Mouse (Mus musculus) lung, embryonic 16.5 days (tissue): ENCODE measurements at regions not wholly inside any gene's neighbourhood (a gene's known extent, or its start where the extent isn't known, plus 50 kb on each side); places are given as distances from the start of the nearest gene placed in this dataset.

ENCODE experiments used
- ATAC-seq: fragments of 200-750 bp; cut with Nextera tagmentation; 2 replicates; pipeline ENCODE4 v1.8.0; 2017; ENCODE audit warnings: low read depth, mild to moderate bottlenecking, moderate library complexity
- H3K27ac ChIP-seq: fragments of 300-500 bp; sonication (generic); 2 replicates; pipeline ENCODE4 v1.5.1; 2014; ENCODE audit warnings: mild to moderate bottlenecking, control low read depth, low read length
- H3K27me3 ChIP-seq: fragments of 300-500 bp; sonication (generic); 2 replicates; pipeline ENCODE4 v1.6.1; 2014; ENCODE audit warnings: low read depth, low read length, mixed read lengths; ENCODE audit not compliant: control insufficient read depth, insufficient read depth
- H3K36me3 ChIP-seq: fragments of 300-500 bp; sonication (generic); 2 replicates; pipeline ENCODE4 v1.6.1; 2014; ENCODE audit warnings: low read length; ENCODE audit not compliant: control insufficient read depth, insufficient read depth
- H3K4me1 ChIP-seq: fragments of 300-500 bp; sonication (generic); replicated peaks from 2 replicates; pipeline ENCODE4 v1.6.1; 2014; ENCODE audit warnings: low read length, mixed read lengths; ENCODE audit not compliant: control insufficient read depth, insufficient read depth
- H3K4me2 ChIP-seq: fragments of 300-500 bp; sonication (generic); 2 replicates; pipeline ENCODE4 v1.6.1; 2014; ENCODE audit warnings: low read depth, low read length, control low read depth
- H3K4me3 ChIP-seq: fragments of 300-500 bp; sonication (generic); 2 replicates; pipeline ENCODE4 v1.5.1; 2014; ENCODE audit warnings: mild to moderate bottlenecking, low read length, control low read depth
- H3K9ac ChIP-seq: fragments of 300-500 bp; sonication (generic); 2 replicates; pipeline ENCODE4 v1.6.1; 2014; ENCODE audit warnings: low read length, control low read depth
- H3K9me3 ChIP-seq: fragments of 300-500 bp; sonication (generic); 2 replicates; pipeline ENCODE4 v1.6.1; 2016; ENCODE audit warnings: low read length; ENCODE audit not compliant: control insufficient read depth
- WGBS: fragments of 180-500 bp; shearing (Covaris S2); extraction: QIAGEN DNeasy Blood & Tissue Kit; methylation state at CpG from one replicate; pipeline ENCODE4 v1.1.7; 2014; 5-methylcytosine and 5-hydroxymethylcytosine counted together

GRCm38 (mm10) chr11:8067330-8067729 is 597.0 kb downstream of the Tns3 start:
- H3K4me2 ChIP-seq, result no peak overlapping the region
- H3K27me3 ChIP-seq, result no peaks in the 10 kb centered on the region
- no peak for ATAC-seq
- H3K9me3 ChIP-seq, result no peaks in the 10 kb centered on the region
- no peaks in the 10 kb centered on the region for H3K36me3 ChIP-seq
- H3K4me1 ChIP-seq, result no peaks in the 10 kb centered on the region
- 87% methylated on average over 4 of the region's 4 CpGs for WGBS
- H3K27ac ChIP-seq, result no peak overlapping the region
- H3K4me3 ChIP-seq, result no peak overlapping the region
- no peak overlapping the region for H3K9ac ChIP-seq

GRCm38 (mm10) chr11:8065811-8066210 is 598.5 kb downstream of the Tns3 start:
- no peak overlapping the region for H3K27ac ChIP-seq
- H3K4me1 ChIP-seq, result no peaks in the 10 kb centered on the region
- H3K9me3 ChIP-seq, result no peaks in the 10 kb centered on the region
- H3K9ac ChIP-seq, result no peak overlapping the region
- H3K27me3 ChIP-seq, result no peaks in the 10 kb centered on the region
- H3K4me3 ChIP-seq, result no peak overlapping the region
- H3K36me3 ChIP-seq, result no peaks in the 10 kb centered on the region
- ATAC-seq, result no peak
- 78% methylated on average over 5 of the region's 5 CpGs for WGBS
- H3K4me2 ChIP-seq, result no peak overlapping the region

DNA sequence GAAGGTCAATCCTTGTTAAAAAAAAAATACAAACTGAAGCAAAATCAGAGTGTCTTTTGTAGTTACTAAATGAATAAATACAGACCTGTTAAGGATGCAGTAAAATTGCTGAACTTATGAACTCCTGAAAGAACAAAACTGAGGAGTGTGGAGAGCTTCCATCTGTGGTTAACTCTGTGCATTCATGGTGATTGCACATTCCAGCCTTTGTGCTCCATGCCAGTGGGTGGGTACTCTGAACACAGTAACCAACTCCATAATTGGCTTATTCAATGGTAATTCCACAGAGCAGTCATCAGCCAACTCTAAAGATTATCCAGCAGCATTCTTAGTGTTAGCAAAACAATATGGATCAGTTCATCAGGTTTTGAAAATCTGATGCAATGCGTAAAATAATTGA is 599.2 kb downstream of the Tns3 start:
- Histone ChIP-seq H3K27me3 (no peaks in the 10 kb centered on the region), H3K4me2 (no peak overlapping the region), H3K4me3 (no peak overlapping the region), H3K4me1 (no peaks in the 10 kb centered on the region), H3K36me3 (no peaks in the 10 kb centered on the region), H3K27ac (no peak overlapping the region), H3K9ac (no peak overlapping the region), H3K9me3 (no peaks in the 10 kb centered on the region)
- no peak for ATAC-seq
- WGBS, result 76% methylated on average over 1 of the region's 1 CpGs

- Histone ChIP-seq H3K4me2 (no peak overlapping the region), H3K27me3 (no peaks in the 10 kb centered on the region), H3K9ac (no peak overlapping the region), H3K4me1 (no peaks in the 10 kb centered on the region), H3K36me3 (no peaks in the 10 kb centered on the region), H3K9me3 (no peaks in the 10 kb centered on the region), H3K27ac (no peak overlapping the region), H3K4me3 (no peak overlapping the region)
- 73% methylated on average over 3 of the region's 3 CpGs for WGBS
- no peak for ATAC-seq
These were observed 602.3 kb downstream of the Tns3 start for GRCm38 (mm10) chr11:8061989-8062388.

GRCm38 (mm10) chr11:8061573-8061972 is 602.8 kb downstream of the Tns3 start:
- Histone ChIP-seq H3K36me3 (no peaks in the 10 kb centered on the region), H3K9ac (no peak overlapping the region), H3K27me3 (no peaks in the 10 kb centered on the region), H3K9me3 (no peaks in the 10 kb centered on the region), H3K27ac (no peak overlapping the region), H3K4me3 (no peak overlapping the region), H3K4me1 (no peaks in the 10 kb centered on the region), H3K4me2 (no peak overlapping the region)
- WGBS, result 60% methylated on average over 3 of the region's 3 CpGs
- no peak for ATAC-seq

- no peak for ATAC-seq
- Histone ChIP-seq H3K27me3 (no peaks in the 10 kb centered on the region), H3K27ac (no peak overlapping the region), H3K4me1 (no peaks in the 10 kb centered on the region), H3K4me2 (no peak overlapping the region), H3K36me3 (no peaks in the 10 kb centered on the region), H3K9ac (no peak overlapping the region), H3K9me3 (no peaks in the 10 kb centered on the region), H3K4me3 (no peak overlapping the region)
- WGBS, result 44% methylated on average over 4 of the region's 4 CpGs
These were observed 612.8 kb downstream of the Tns3 start for GRCm38 (mm10) chr11:8051499-8051898.

DNA sequence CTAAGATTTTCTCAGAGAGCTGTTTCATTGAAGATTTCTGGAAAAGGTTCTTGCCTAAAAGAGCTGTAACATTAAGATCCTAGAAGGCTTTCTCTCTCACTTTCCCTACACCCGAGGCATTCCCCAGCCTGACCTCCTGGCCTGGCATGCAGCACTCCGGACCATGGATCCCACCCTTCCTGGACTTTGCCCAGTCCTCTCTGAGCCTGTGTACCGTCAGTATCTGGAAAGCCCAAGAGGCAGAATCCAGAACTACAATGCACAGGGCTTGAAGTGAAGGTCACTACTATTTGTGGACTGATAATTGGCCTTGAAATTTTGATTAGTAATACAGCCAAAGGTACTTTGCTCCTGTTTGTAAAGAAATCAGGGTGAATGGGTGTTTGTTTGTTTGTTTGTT is 619.2 kb downstream of the Tns3 start:
- Histone ChIP-seq H3K9ac (no peak overlapping the region), H3K4me3 (no peak overlapping the region), H3K36me3 (no peaks in the 10 kb centered on the region), H3K27ac (no peak overlapping the region), H3K4me1 (no peaks in the 10 kb centered on the region), H3K9me3 (no peaks in the 10 kb centered on the region), H3K27me3 (no peaks in the 10 kb centered on the region), H3K4me2 (no peak overlapping the region)
- 72% methylated on average over 3 of the region's 3 CpGs for whole genome bisulfite sequencing
- ATAC-seq, result no peak

DNA sequence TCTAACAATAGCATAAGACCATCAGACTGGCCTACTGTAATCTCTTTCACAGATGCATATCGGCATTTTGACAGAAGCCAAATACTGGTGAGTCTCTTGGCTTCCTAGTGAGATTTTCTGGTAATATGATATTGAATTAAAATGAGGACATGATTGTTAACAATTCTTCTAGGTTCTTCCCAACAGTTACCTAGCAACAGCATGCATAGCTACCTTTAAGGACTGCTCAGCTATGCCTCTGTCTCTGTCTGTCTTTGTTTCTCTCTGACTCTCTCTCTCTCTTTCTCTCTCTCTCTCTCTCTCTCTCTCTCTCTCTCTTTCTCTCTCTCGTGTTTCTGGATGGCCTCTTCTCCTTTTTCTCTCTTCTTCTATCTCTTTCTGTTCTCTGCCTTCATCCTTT is 634.2 kb downstream of the Tns3 start:
- H3K9me3 ChIP-seq, result no peaks in the 10 kb centered on the region
- 54% methylated on average over 2 of the region's 2 CpGs for WGBS
- no peak overlapping the region for H3K27ac ChIP-seq
- no peak overlapping the region for H3K4me2 ChIP-seq
- no peak for ATAC-seq
- no peak overlapping the region for H3K9ac ChIP-seq
- no peaks in the 10 kb centered on the region for H3K4me1 ChIP-seq
- no peaks in the 10 kb centered on the region for H3K27me3 ChIP-seq
- no peaks in the 10 kb centered on the region for H3K36me3 ChIP-seq
- H3K4me3 ChIP-seq, result no peak overlapping the region

- no peak overlapping the region for H3K27ac ChIP-seq
- WGBS, result 31% methylated on average over 1 of the region's 1 CpGs
These were observed 656.5 kb downstream of the Tns3 start for GRCm38 (mm10) chr11:8007801-8008200.

GRCm38 (mm10) chr11:7981031-7981430 is 683.3 kb downstream of the Tns3 start:
- H3K4me3 ChIP-seq, result no peak overlapping the region
- no peak for ATAC-seq
- H3K4me1 ChIP-seq, result no peaks in the 10 kb centered on the region
- H3K9me3 ChIP-seq, result no peaks in the 10 kb centered on the region
- H3K27ac ChIP-seq, result no peak overlapping the region
- no peaks in the 10 kb centered on the region for H3K27me3 ChIP-seq
- H3K9ac ChIP-seq, result no peak overlapping the region
- no peak overlapping the region for H3K4me2 ChIP-seq
- H3K36me3 ChIP-seq, result no peaks in the 10 kb centered on the region

More at GRCm38 (mm10) chr11:8007801-8008200, 656.5 kb downstream of the Tns3 start:
- Histone ChIP-seq H3K9me3 (no peaks in the 10 kb centered on the region), H3K4me3 (no peak overlapping the region), H3K4me2 (no peak overlapping the region), H3K9ac (no peak overlapping the region), H3K36me3 (no peaks in the 10 kb centered on the region), H3K27me3 (no peaks in the 10 kb centered on the region), H3K4me1 (no peaks in the 10 kb centered on the region)
- ATAC-seq, result no peak
